In the genomic region with DNA sequence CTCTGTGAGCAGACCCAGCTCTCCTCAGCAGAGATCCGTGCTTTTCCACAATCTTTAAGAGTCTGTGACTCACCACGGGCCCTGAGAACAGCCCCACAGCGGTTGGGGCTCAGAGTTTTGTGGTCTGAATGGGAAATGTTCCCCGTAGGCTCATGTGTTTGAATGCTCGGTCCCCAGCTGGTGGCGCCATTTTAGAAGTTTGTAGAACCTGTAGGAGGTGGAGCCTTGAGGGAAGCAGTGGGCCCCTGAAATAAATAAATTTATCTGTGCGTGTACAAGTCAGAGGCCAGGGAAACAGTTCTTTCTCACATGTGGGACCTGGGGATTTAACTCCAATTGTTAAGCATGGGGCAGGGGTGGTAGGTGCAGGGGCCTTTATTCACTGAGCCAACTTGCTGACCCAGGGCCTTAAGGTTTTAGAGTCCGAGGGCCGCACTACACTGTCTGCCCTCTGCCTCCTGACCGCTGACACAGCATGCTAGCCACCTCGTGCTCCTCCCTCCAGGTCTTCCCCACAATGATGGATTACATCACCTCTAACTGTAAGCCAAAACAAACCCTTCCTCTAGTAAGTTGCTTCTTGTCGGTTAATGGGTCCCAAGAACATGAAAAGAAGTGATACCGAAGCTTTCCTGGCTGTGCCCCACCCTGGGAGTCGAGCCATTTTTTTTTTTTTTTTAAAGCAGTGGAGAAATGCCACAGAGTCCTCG, we compare ENCODE assay signal across 10 mouse cellular contexts. TPM values are rescaled to one million over a fixed set of nuclear protein-coding genes. Genes with fewer than 3 reads are reported as not detected.
A peak's percentile ranks its signal among the peaks of the same experiment; 100 is the strongest.
DNase-seq lines count a peak whose midpoint lies in the region; ATAC-seq lines count a peak whose summit lies in the region.
"Had no signal": no experiment of that assay in that cellular context is flagged by ENCODE, and none has a peak within 500 bp of the region (broad histone marks: within the 10 kb centered on the region; RNA-seq: fewer than 3 reads in every experiment).

No protein-coding gene starts in this region.

- no peak overlapping the region for H3K4me2 ChIP-seq in embryonic facial prominence, embryonic 14.5 days (ENCODE audit: low read depth, low read length)

- H3K27ac ChIP-seq in embryonic facial prominence, embryonic 14.5 days (replicated peaks; ENCODE audit: low read depth, low read length) = no peak overlapping the region
- H3K27ac ChIP-seq: liver, embryonic 14.5 days had no signal

- WGBS in embryonic facial prominence, embryonic 14.5 days = 79% methylated on average over 15 of the region's 15 CpGs

- peak; percentile 17; the same call in 1 of the 2 replicates for ATAC-seq in embryonic facial prominence, embryonic 14.5 days (ENCODE audit: low read depth)

- H3K9ac ChIP-seq in embryonic facial prominence, embryonic 14.5 days (ENCODE audit: low read depth, low read length) = no peak overlapping the region
- H3K9ac ChIP-seq: liver, embryonic 14.5 days had no signal

- no peaks in the 10 kb centered on the region for H3K9me3 ChIP-seq in embryonic facial prominence, embryonic 14.5 days (ENCODE audit: control insufficient read depth, low read length)

- no peaks in the 10 kb centered on the region for H3K4me1 ChIP-seq in embryonic facial prominence, embryonic 14.5 days (ENCODE audit: control insufficient read depth, insufficient read depth, low read length)

- no peak overlapping the region for H3K4me3 ChIP-seq in embryonic facial prominence, embryonic 14.5 days (ENCODE audit: low read depth, low read length)

- no peaks in the 10 kb centered on the region for H3K36me3 ChIP-seq in embryonic facial prominence, embryonic 14.5 days (ENCODE audit: control insufficient read depth, insufficient read depth, low read length)

- no peaks in the 10 kb centered on the region for H3K27me3 ChIP-seq in embryonic facial prominence, embryonic 14.5 days (replicated peaks; ENCODE audit: control insufficient read depth, insufficient read depth, low read length)

- peak; percentile 48 for DNase-seq in kidney, adult 11 months
- no peak for DNase-seq in kidney, postnatal 14 days
- peak; percentile 10 for DNase-seq in right cerebral cortex, postnatal 4 days
- no peak for DNase-seq in right cerebral cortex, adult 2 months (ENCODE audit: low spot score in 2 of 2)
- DNase-seq in embryonic facial prominence, embryonic 14.5 days (ENCODE audit: low spot score) = no peak
- DNase-seq in testis, postnatal 10 days (ENCODE audit: low spot score) = peak; percentile 52
- no peak for DNase-seq in right cerebral cortex, postnatal 25 days
- DNase-seq: cerebellum, adult 2 months; gastrocnemius, postnatal 10 days had no signal

RNA-seq across cellular contexts. Expression of gene Sdc1, which starts 6.7 kb away (rescaled TPM):
- 113 and 143 TPM in 2 replicates for polyA plus RNA-seq in embryonic facial prominence, embryonic 14.5 days (2014; fragmentation: Nextera tagmentation; extraction: Ambion mirVana)

Comparison
In these comparisons a context has a peak if more than half of its experiments do, and no peak if none do; other contexts are left out.
1. DNase-seq: peak in kidney, adult 11 months (single experiment), right cerebral cortex, postnatal 4 days (single experiment) and testis, postnatal 10 days (single experiment); none in kidney, postnatal 14 days (single experiment), right cerebral cortex, adult 2 months (0 of 2), embryonic facial prominence, embryonic 14.5 days (single experiment) and right cerebral cortex, postnatal 25 days (single experiment).